Mouse (Mus musculus) urinary bladder, postnatal 25 days (tissue): ENCODE results near the gene Mapkapk3.
"Not testable (repeated sequence)": the region's sequence is repeated elsewhere in the genome, so short reads cannot be mapped to it uniquely, and the experiment has no call there.

Experiments
- DNase-seq: peaks from one replicate; pipeline ENCODE4 v3.0.0; 2022; ENCODE audit warnings: low spot score

Mapkapk3 gene

GRCm38 (mm10) chr9:107307099-107307872 is 17.6 kb upstream of the Mapkapk3 start:
- DNase-seq, result no peak

DNA sequence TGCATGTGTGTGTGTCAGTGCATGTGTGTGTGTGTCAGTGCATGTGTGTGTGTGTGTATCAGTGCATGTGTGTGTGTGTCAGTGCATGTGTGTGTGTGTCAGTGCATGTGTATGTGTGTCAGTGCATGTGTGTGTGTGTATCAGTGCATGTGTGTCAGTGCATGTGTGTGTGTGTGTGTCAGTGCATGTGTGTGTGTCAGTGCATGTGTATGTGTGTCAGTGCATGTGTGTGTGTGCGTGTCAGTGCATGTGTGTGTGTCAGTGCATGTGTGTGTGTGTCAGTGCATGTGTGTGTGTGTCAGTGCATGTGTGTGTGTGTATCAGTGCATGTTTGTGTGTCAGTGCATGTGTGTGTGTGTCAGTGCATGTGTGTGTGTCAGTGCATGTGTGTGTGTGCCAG is 17.0 kb upstream of the Mapkapk3 start:
- not testable (repeated sequence) for DNase-seq

DNA sequence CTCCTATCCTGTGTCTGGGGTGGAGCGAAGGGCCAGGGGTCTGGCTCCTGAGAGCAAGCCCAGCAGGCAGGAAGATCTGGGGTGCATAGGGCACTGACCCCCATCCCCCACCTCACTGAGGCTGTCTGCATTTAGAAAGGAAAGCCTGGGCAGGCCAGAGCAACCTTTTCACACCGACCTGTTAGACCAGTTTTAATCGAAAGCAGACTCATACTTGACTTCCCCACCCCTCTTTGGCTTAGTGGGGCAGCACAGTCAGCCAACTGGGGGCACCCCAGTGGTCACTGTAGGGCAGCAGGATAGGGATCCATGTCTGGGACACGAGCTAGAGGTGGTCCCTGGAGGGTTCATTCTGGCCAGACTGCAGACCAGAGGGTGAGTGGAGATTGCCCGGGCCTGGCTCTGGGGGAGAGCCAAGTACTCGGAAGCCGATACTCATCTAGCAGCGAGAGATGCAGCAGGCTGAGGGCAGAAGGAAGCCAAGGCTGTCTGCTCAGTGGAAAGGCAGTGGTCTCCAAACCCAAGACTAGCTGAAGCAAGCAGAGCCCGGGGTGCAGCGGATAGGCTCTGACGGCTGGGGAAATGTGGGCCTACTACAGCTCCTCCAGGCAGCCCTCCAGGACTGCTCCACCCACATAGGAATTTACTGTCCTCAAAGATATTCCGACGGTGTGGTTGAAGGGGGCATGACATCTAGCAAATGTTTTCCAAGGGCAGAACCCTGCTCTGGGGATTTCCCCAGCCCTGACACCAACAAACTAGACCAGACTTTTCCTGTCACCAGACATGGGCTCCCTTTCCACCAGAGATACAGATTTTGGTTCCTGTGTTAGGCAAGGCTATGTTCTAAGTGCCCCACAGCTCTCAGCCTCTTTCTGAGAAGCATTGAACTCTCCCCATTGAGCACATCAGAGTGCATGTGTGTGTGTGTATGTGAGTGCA is 16.2 kb upstream of the Mapkapk3 start:
- peak; percentile 36 for DNase-seq

- DNase-seq, result no peak
These were observed 15.3 kb upstream of the Mapkapk3 start for GRCm38 (mm10) chr9:107305012-107305411.

DNA sequence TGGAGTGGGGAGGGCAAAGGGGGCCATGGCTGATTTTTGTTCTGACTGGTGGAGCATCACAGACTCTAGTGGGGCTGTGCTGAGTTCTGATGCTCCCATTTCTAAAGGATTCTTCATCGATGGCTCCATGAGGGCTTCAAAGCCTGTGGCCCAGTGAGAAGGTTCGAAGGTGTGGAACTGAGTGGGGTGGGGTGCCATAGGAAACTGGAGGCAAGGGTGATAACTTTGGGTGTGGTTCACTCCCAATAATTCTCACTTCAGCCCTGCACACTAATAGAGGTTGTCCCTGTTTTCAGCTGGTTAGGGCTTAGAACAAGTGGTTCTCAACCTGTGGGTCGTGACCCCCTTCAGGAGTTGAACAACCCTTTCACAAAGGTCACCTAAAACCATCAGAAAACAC is 14.7 kb upstream of the Mapkapk3 start:
- no peak for DNase-seq

GRCm38 (mm10) chr9:107303900-107304299 is 14.2 kb upstream of the Mapkapk3 start:
- DNase-seq, result no peak

DNA sequence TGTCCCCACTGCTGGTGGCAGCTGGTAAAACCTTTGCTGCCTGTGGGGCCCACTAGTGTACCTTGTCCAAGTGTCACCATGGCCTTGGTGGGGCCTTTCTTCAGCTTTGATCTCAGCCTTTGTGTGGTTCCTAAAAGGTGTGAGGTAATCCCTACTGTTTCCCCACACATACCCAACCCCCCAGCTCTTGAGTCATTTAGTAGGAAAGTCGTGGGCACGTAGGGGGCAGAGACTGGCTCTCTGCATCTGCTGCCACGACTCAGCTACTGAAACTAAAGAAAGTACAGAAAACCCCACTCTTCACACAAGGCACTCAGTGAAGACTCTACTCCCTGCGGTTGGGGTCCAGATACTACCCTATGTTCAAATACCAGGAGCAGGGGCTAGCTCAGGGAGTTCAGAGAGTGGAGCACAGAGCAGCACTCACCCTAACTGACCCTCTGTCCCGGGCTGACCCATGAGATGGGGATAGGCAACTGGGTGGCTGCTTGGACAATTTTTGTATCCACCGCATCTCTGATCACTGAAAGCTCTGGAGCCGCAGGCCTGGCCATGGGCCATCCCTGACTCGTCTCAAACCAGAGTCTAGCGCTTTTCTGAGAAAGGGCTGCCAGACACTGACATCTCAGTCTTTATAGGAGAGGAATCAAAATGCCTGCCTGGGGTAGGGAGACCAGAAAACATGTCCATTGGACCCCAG is 13.6 kb upstream of the Mapkapk3 start:
- no peak for DNase-seq

DNA sequence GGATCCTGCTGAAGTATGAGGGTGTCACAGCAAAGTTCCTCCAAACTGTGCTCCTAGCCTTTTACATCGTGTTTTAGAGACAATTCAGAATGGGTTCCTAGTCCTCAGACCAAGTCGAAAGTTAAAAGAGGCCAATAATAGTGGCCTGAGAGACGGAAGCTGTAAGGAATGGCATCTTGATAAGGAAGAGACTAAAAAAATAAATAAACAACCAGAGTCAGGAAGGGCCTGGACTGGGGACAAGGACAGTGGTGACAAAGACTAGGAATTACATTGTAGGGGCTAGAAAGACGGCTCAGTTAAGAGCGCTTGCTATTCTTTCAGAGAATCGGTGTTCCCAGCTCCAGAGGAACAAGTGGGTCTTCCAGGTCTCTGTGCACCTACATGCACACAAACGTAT is 12.9 kb upstream of the Mapkapk3 start:
- no peak for DNase-seq

DNA sequence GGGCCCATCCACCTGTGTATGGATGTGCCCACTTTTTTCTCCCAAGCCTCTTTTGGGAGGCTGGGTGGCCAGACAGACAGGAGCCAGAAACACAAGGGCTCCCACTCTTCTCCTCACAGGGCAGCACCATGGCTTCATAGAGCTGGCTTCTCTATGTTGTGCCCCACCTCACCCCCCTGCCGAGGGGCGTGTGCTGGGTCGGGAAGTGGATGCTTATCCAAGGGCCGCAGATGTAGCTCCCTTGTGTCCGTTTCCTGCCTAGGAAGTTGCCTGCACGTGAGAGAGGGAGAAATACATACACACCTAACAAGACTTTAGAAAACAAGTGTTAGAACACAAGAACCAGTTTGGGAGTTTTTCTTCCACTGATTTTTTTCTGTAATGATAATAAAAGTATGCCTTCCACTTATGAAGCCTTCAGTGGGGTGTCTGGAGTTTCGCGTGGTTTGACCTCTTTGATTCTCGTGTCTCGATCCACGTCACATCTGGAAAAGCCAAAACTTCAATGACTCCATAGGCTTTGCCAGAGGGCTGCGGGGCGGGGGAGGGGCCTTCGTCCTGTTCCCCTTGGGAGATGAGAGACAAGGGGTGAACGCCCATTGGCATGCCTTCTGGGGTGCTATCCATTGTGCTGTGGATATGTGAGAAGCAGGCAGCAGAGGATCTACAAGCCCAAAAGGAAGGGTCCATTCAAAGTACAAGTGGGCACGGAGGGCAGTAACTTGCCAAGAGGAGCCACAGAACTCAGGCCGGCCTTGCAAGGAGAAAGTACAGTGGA is 12.1 kb upstream of the Mapkapk3 start:
- DNase-seq, result no peak

- DNase-seq, result no peak
These were observed 10.7 kb upstream of the Mapkapk3 start for GRCm38 (mm10) chr9:107300224-107300973.

DNA sequence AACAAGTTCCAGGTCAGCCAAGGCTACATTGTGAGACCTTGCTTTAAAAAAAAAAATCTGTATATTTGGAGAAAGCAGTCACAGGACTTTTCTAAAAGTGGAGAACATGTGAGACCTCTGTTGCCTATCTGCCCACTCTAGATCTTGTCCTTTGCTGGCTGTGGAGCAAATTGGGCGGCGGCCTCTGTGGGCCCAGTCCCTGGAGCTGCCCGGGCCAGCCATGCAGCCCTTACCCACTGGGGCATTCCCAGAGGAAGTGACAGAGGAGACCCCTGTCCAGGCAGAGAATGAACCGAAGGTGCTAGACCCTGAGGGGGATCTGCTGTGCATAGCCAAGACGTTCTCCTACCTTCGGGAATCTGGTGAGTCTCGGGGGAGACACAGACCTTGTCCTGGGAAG is 10.1 kb upstream of the Mapkapk3 start:
- no peak for DNase-seq

- no peak for DNase-seq
These were observed 9.2 kb upstream of the Mapkapk3 start for GRCm38 (mm10) chr9:107298876-107299275.

DNA sequence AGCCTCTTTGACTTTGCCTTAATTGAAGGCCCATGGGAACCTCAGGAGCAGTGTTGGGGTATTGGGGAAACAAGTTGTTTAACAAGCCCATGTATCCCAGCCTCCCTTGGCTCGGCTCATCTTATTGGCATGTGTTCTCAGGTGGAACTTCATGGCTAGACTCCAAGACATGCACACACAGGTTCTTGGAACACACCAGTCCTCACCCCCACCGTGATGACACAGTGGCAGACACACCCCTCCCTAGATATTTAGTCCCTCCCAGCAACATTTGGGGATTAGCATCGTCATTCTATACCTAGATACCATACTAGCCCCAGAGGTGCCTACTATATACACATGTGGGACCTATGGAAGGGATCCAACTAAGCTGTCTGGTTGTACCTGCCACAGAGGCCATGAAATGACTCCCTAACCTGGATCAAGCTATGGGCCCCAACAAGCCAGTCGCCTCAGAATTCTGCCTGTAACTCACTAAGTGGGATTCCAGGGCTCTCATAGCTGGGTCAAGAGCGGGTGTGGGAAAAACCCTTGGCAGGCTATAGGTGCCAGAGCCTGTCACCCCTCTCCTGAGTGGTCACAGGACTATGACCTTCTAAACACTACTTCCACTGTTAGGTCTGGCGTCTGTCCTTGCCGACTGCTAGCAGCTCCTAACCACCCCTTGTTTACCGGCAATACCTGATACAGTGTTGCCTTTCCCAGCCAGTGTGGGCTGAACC is 8.5 kb upstream of the Mapkapk3 start:
- no peak for DNase-seq

DNA sequence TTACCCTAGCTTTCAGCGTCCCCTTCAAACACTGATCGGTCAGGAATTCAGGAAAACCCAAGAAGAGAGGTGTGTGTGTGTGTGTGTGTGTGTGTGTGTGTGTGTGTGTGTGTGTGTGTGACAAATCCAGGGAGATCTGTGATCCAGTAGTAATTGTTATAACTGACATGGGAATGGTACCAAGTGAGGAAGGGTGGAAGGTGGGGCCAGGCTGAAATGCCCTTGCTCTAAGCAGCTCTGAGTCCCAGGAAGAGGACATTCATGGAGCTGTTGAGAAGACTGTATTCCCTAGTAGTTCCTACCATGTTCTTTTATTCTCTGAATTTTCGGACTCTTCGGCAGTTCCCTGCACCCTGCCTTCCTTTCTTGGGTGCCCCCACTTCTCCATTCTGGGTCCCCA is 8.0 kb upstream of the Mapkapk3 start:
- DNase-seq, result no peak

DNA sequence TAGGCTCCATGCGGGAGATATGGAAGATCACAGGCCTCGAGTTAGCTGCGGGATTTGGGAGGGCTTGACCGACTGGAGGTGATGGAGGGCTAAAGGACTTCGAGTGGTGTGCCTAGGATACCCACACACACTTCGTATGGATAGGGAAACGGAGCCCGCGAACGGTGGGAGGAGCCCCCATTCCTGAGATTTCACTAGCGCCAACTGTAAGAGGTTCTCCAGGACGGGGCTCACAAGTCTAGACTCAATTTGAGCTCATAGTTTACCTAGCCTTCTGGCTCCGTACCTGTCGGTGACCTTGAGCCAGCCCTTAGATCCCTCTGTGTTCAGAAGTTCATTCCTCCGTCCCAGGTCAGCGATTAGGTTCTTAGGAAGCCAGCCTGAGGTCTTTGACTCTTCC is 7.4 kb upstream of the Mapkapk3 start:
- DNase-seq, result no peak

- DNase-seq, result peak; percentile 89
These were observed 6.9 kb upstream of the Mapkapk3 start for GRCm38 (mm10) chr9:107296501-107296965.

DNA sequence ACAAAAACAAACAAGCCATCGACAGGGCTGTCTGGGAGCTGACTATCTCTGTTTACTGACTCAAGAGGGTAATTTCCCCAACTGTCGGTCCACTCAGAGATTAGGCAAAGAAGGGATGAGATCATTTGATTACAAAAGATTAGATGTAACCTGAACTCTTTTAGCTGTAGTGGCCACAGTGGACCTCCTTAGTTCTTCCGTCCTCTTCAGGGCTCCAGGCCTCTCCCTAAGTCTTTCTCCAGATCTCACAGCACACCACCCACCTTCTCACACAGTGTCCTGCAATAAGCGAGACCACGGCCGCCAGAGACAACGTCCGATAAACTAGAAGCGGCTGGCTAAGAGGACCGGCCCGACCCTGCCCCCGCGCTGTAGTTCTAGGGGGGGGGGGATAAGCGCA is 6.4 kb upstream of the Mapkapk3 start:
- no peak for DNase-seq

- DNase-seq, result no peak
These were observed 6.2 kb upstream of the Mapkapk3 start, which contains the start of gene Cish for GRCm38 (mm10) chr9:107296016-107296040. Cish (plus strand) TSS chr9:107296026.

DNA sequence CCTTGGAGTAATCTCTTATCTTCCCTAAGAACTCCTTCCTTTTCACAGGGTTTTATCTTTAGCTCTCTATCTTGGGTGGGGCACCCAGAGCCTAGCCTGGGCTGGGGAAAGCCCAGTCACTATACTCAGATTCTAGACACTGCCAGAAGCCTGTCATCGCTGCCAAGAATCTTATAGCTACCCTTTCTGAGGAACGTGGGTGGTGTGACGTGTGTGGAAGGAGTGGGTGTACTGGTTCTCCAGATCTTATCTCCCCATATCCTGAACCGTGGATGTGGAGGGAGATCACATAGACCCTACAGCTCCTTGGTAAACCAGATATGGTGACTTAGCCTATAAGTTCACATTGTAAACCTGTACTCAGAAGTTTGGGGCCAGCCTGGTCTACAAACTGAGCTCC is 5.9 kb upstream of the Mapkapk3 start:
- no peak for DNase-seq

GRCm38 (mm10) chr9:107294249-107294648 is 4.6 kb upstream of the Mapkapk3 start:
- peak; percentile 89 for DNase-seq

DNA sequence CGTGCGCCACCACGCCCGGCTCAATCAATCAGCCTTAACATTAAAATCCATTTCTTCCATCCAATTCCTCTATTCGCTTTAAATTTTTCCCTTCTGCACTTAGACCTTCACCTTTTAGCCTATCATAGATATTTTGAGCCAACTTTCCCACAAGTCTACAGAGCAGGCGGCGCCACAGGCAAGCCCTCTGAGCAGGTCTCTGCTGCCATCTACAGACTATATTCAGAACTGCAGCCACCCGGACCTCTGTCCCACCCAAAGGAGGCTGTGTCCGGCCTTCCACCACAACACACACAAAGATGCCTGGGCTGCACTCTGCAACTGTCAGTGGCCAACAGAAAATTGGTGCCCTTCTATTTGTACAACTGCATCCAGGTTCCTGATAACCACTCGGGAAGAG is 1.2 kb upstream of the Mapkapk3 start:
- peak; percentile 84 for DNase-seq
